ENCODE assay signal across 9 mouse cellular contexts in the genomic region with DNA sequence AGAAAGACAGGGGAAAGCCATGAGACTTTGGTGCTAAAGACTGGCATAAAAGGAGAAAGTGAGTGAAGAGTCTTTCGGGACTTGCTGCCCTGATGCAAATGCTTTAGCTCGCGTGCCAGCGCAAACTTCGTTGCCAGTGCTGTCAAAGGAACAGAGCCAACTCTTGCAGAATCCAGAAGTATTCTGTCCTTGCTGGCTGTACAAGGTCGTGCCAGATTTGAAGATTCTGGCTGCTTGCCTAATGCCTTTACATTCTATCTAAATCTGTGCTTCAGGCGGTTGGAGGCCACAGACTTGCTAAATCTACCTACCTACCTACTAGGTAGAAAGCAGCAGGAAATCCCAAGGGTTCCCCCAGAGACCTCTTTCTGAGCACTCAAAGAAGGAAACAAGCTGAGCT. TPM values are rescaled to one million over a fixed set of nuclear protein-coding genes. Genes with fewer than 3 reads are reported as not detected.
DNase-seq lines count a peak whose midpoint lies in the region; ATAC-seq lines count a peak whose summit lies in the region.
"Had no signal": no experiment of that assay in that cellular context is flagged by ENCODE, and none has a peak within 500 bp of the region (broad histone marks: within the 10 kb centered on the region; RNA-seq: fewer than 3 reads in every experiment).

No protein-coding gene starts in this region.

- no peak for DNase-seq in frontal cortex, postnatal 10 days (ENCODE audit: low spot score in 2 of 2)
- peak; percentile 5 for DNase-seq in right cerebral cortex, adult 18-20 months
- no peak for DNase-seq in right cerebral cortex, adult 2 months (ENCODE audit: low spot score in 2 of 2)
- peak; percentile 48 to 66 for DNase-seq in lung, postnatal 4 days
- DNase-seq in urinary bladder, postnatal 4 days (ENCODE audit: low spot score in 2 of 2), result no peak

- no peak overlapping the region for H3K9ac ChIP-seq in heart, embryonic 15.5 days

- 0 out of 2 replicates have a peak overlapping the region, but pooled peaks have one; percentile 29 for H3K4me2 ChIP-seq in heart, embryonic 15.5 days

- no peaks in the 10 kb centered on the region for H3K9me3 ChIP-seq in heart, embryonic 15.5 days (replicated peaks)

- H3K27me3 ChIP-seq in heart, embryonic 15.5 days, result no peaks in the 10 kb centered on the region

- no peak overlapping the region for H3K4me3 ChIP-seq in heart, embryonic 15.5 days
- H3K4me3 ChIP-seq: myocyte had no signal

- H3K4me1 ChIP-seq in heart, embryonic 15.5 days (replicated peaks), result peaks cover 9% of the 10 kb centered on the region

- WGBS in heart, embryonic 15.5 days, result 40% methylated on average over 7 of the region's 7 CpGs

- peak overlapping the region; percentile 81 for H3K27ac ChIP-seq in heart, embryonic 15.5 days

- no peaks in the 10 kb centered on the region for H3K36me3 ChIP-seq in heart, embryonic 15.5 days

- ATAC-seq in frontal cortex, adult (ENCODE audit: low TSS enrichment), result peak; percentile 23; the same call in 1 of the 2 replicates
- peak; percentile 27; the same call in 1 of the 2 replicates for ATAC-seq in heart, embryonic 15.5 days (replicated peaks; ENCODE audit: insufficient number of reproducible peaks, insufficient read depth, low FRiP score, low read depth)
- ATAC-seq in inflammation-experienced regulatory T-cells, adult 6 months, result no peak

RNA-seq across cellular contexts. Expression of a gene that starts 8.5 kb away (rescaled TPM):
- polyA plus RNA-seq in heart, embryonic 15.5 days (2015; fragmentation: Nextera tagmentation; extraction: Ambion mirVana), result 631 and 795 TPM in 2 replicates
- 10 to 100 TPM; 37.6 to 77.4 (median 38.4) TPM for polyA plus RNA-seq in inflammation-experienced regulatory T-cells, adult 6 months (2017; shearing (Covaris generic))

RNA-seq across cellular contexts. Expression of a gene that starts 54.2 kb away (rescaled TPM):
- 11.7 and 12.3 TPM in 2 replicates for polyA plus RNA-seq in heart, embryonic 15.5 days (2015; fragmentation: Nextera tagmentation; extraction: Ambion mirVana)
- 10 to 100 TPM in 2 of 3 experiments, 1 to 10 TPM in 1; 7.1 to 12.4 (median 11.1) TPM for polyA plus RNA-seq in inflammation-experienced regulatory T-cells, adult 6 months (2017; shearing (Covaris generic))

Comparison
In these comparisons a context has a peak if more than half of its experiments do, and no peak if none do; other contexts are left out.
1. DNase-seq: peak in right cerebral cortex, adult 18-20 months (single experiment) and lung, postnatal 4 days (2 of 2); none in frontal cortex, postnatal 10 days (0 of 2), right cerebral cortex, adult 2 months (0 of 2) and urinary bladder, postnatal 4 days (0 of 2).